Mouse (Mus musculus): ENCODE measurements at regions not wholly inside any gene's neighbourhood (a gene's known extent, or its start where the extent isn't known, plus 50 kb on each side); places are given as distances from the start of the nearest gene placed in this dataset.

GRCm38 (mm10) chr10:115664567-115664966 lies 77.0 kb upstream of the Lgr5 start:
- Histone ChIP-seq H3K79me2 (ENCODE audit: control insufficient read depth, insufficient read depth, low read length, poor library complexity) (no peaks in the 10 kb centered on the region), H3K9me3 (replicated peaks; ENCODE audit: insufficient read depth, low read length) (no peaks in the 10 kb centered on the region), H3K4me1 (ENCODE audit: control insufficient read depth in 1 of 2, insufficient read depth in 2 of 2, low read length in 2 of 2) (no peaks in the 10 kb centered on the region), H3K36me3 (ENCODE audit: control insufficient read depth in 1 of 2, insufficient read depth in 2 of 2, low read length in 2 of 2) (no peaks in the 10 kb centered on the region), H3K9ac (ENCODE audit: control insufficient read depth, low read depth, low read length, poor library complexity, severe bottlenecking) (no peak overlapping the region), H3K4me3 (ENCODE audit: control insufficient read depth in 1 of 2, insufficient read depth in 1 of 2, low read depth in 2 of 2, low read length in 2 of 2) (no peak overlapping the region), H3K27ac (ENCODE audit: control insufficient read depth, low read depth, low read length) (no peak overlapping the region), H3K27me3 (ENCODE audit: control insufficient read depth in 1 of 2, insufficient read depth in 2 of 2, low read length in 2 of 2) (no peaks in the 10 kb centered on the region)
- TF ChIP-seq EP300 (IDR thresholded peaks at IDR 0.05; ENCODE audit: low read depth in 1 of 2, low read length in 2 of 2): no peak
- DNase-seq (ENCODE audit: low read depth, low spot score): no peak

GRCm38 (mm10) chr10:115676661-115677060 lies 89.1 kb upstream of the Lgr5 start:
- Histone ChIP-seq H3K36me3 (ENCODE audit: control insufficient read depth in 1 of 2, insufficient read depth in 2 of 2, low read length in 2 of 2) (no peaks in the 10 kb centered on the region), H3K79me2 (ENCODE audit: control insufficient read depth, insufficient read depth, low read length, poor library complexity) (no peaks in the 10 kb centered on the region), H3K27ac (ENCODE audit: control insufficient read depth, low read depth, low read length) (no peak overlapping the region), H3K4me1 (ENCODE audit: control insufficient read depth in 1 of 2, insufficient read depth in 2 of 2, low read length in 2 of 2) (no peaks in the 10 kb centered on the region), H3K4me3 (ENCODE audit: control insufficient read depth in 1 of 2, insufficient read depth in 1 of 2, low read depth in 2 of 2, low read length in 2 of 2) (no peak overlapping the region), H3K27me3 (ENCODE audit: control insufficient read depth in 1 of 2, insufficient read depth in 2 of 2, low read length in 2 of 2) (no peaks in the 10 kb centered on the region), H3K9me3 (replicated peaks; ENCODE audit: insufficient read depth, low read length) (no peaks in the 10 kb centered on the region), H3K9ac (ENCODE audit: control insufficient read depth, low read depth, low read length, poor library complexity, severe bottlenecking) (no peak overlapping the region)
- no peak for TF ChIP-seq ZC3H11A (IDR thresholded peaks at IDR 0.05; ENCODE audit: low read depth, low read length)
- no peak for TF ChIP-seq KAT2A (conservative IDR thresholded peaks at IDR 0.05; ENCODE audit: low read depth, low read length)
- no peak for TF ChIP-seq TCF12 (IDR thresholded peaks at IDR 0.05; ENCODE audit: low read depth, low read length)
- no peak for TF ChIP-seq ZMIZ1 (IDR thresholded peaks at IDR 0.05; ENCODE audit: low read depth, low read length)
- no peak for TF ChIP-seq RCOR1 (IDR thresholded peaks at IDR 0.05; ENCODE audit: low read depth, low read length)
- no peak for TF ChIP-seq POLR2AphosphoS5 (IDR thresholded peaks at IDR 0.05; ENCODE audit: borderline replicate concordance, low read depth, low read length)
- no peak for TF ChIP-seq POLR2AphosphoS2 (IDR thresholded peaks at IDR 0.05; ENCODE audit: low read length)
- TF ChIP-seq RAD21 (IDR thresholded peaks at IDR 0.05; ENCODE audit: low read depth, low read length): no peak
- no peak for TF ChIP-seq MEF2A (IDR thresholded peaks at IDR 0.05; ENCODE audit: extremely low read depth, insufficient replicate concordance, low read depth, low read length, poor library complexity, severe bottlenecking)
- no peak for TF ChIP-seq TBP (IDR thresholded peaks at IDR 0.05; ENCODE audit: low read depth, low read length)
- no peak for TF ChIP-seq CHD2 (IDR thresholded peaks at IDR 0.05; ENCODE audit: low read length)
- TF ChIP-seq ZKSCAN1 (IDR thresholded peaks at IDR 0.05; ENCODE audit: low read depth, low read length): no peak
- TF ChIP-seq CHD1 (IDR thresholded peaks at IDR 0.05; ENCODE audit: low read depth, low read length): no peak
- TF ChIP-seq HCFC1 (IDR thresholded peaks at IDR 0.05; ENCODE audit: low read depth, low read length): no peak
- TF ChIP-seq JUND (IDR thresholded peaks at IDR 0.05; ENCODE audit: low read depth, low read length): no peak
- TF ChIP-seq BHLHE40 (IDR thresholded peaks at IDR 0.05; ENCODE audit: borderline replicate concordance, low read depth, low read length): no peak
- no peak for TF ChIP-seq POLR2A (IDR thresholded peaks at IDR 0.05; ENCODE audit: control insufficient read depth in 1 of 2, insufficient read depth in 1 of 2, low read depth in 1 of 2, low read length in 2 of 2, poor library complexity in 1 of 2)
- no peak for TF ChIP-seq SIN3A (IDR thresholded peaks at IDR 0.05; ENCODE audit: low read length)
- no peak for DNase-seq (ENCODE audit: low read depth, low spot score)
